Mouse (Mus musculus): Measurements from ENCODE around the gene Zfp189.

DNA sequence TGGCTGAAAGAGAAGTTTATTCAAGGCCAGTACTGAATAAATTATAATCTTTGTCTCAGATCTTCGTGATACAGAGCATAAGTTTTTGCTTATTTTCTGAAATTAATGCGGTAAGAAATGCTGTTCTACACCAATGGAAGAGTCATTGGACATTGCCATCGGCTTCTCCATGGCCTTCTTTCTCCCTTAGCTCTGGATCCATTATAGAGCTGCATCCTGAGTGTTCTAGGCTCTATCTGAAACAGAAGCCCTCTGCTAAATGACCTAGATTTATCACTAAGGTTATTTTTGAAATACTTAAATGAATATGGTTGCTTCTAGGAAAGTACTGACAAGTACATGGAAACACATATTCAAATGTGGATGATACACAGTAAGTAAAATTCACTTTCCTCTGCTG is 14.1 kb downstream of the Zfp189 start:
- TF ChIP-seq CTCF (IDR thresholded peaks at IDR 0.05; ENCODE audit: control insufficient read depth, insufficient read depth, insufficient read length) (no peak), FOSL1 (IDR thresholded peaks at IDR 0.05; ENCODE audit: insufficient read depth, low read length, poor library complexity, severe bottlenecking) (no peak), CEBPB (IDR thresholded peaks at IDR 0.05; ENCODE audit: low read depth) (no peak), MYOG (IDR thresholded peaks at IDR 0.05; ENCODE audit: control insufficient read depth, extremely low read depth, insufficient read length) (no peak), USF1 (IDR thresholded peaks at IDR 0.05; ENCODE audit: low read depth) (no peak)
